13 mouse cellular contexts compared by ENCODE assay signal in the genomic region with DNA sequence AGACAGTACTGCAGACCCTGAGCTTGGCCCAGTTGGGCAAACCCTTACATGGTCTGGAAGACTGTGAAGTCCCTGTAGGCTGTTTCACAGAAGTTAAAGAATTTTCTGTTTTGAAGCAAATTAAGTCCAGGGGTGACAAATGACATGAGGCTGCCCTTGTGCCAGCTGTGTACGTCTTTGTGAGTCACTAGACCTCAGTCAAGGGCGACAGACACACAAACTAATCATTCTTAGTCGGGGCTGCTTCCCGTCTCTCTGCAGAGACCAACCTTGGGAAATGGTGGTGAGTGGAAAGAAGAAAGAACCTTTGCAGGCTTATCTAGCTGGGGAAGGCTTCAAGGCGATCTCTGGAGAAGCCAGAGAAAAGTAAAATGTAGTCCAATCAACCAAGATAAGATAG.
"Had no signal": no experiment of that assay in that cellular context is flagged by ENCODE, and none has a peak within 500 bp of the region (broad histone marks: within the 10 kb centered on the region; RNA-seq: fewer than 3 reads in every experiment).

No protein-coding gene starts in this region.

- H3K4me2 ChIP-seq: liver, embryonic 11.5 days; liver, embryonic 15.5 days; midbrain, embryonic 13.5 days; stomach, embryonic 15.5 days had no signal

- DNase-seq: kidney, postnatal 10 days; kidney, postnatal 4 days; lung, adult 2 months; lung, postnatal 36 days; right cerebral cortex, postnatal 14 days had no signal

- H3K4me1 ChIP-seq: limb, embryonic 10.5 days; liver, embryonic 15.5 days; midbrain, embryonic 13.5 days; stomach, embryonic 15.5 days had no signal

- H3K27ac ChIP-seq: layer of hippocampus, adult 2 months; left cerebral cortex, adult 2 months; limb, embryonic 10.5 days; liver, embryonic 15.5 days; midbrain, embryonic 13.5 days; stomach, embryonic 15.5 days had no signal

- H3K4me3 ChIP-seq: layer of hippocampus, adult 2 months; left cerebral cortex, adult 2 months; limb, embryonic 10.5 days; liver, embryonic 15.5 days; midbrain, embryonic 13.5 days; stomach, embryonic 15.5 days had no signal

- ATAC-seq: lung, postnatal 0 days; midbrain, embryonic 13.5 days had no signal

- H3K27me3 ChIP-seq: liver, embryonic 15.5 days; midbrain, embryonic 13.5 days; stomach, embryonic 15.5 days had no signal

- H3K9ac ChIP-seq: liver, embryonic 15.5 days; midbrain, embryonic 13.5 days; stomach, embryonic 15.5 days had no signal

- H3K36me3 ChIP-seq: limb, embryonic 10.5 days; liver, embryonic 15.5 days; midbrain, embryonic 13.5 days; stomach, embryonic 15.5 days had no signal

- H3K9me3 ChIP-seq: limb, embryonic 10.5 days; liver, embryonic 15.5 days; midbrain, embryonic 13.5 days; stomach, embryonic 15.5 days had no signal
